Mouse (Mus musculus) brain, adult 2 months (tissue): ENCODE results near the gene Atg10.

ENCODE experiments used
- DNase-seq: peaks from one replicate; pipeline ENCODE4 v3.0.0; 2011; ENCODE audit warnings: low read depth, low spot score

Atg10 gene

GRCm38 (mm10) chr13:91175347-91175746, 48.4 kb downstream of the Atg10 start:
- peak; percentile 90 for DNase-seq

GRCm38 (mm10) chr13:91171766-91172491, 51.8 kb downstream of the Atg10 start:
- peak; percentile 56 for DNase-seq

DNA sequence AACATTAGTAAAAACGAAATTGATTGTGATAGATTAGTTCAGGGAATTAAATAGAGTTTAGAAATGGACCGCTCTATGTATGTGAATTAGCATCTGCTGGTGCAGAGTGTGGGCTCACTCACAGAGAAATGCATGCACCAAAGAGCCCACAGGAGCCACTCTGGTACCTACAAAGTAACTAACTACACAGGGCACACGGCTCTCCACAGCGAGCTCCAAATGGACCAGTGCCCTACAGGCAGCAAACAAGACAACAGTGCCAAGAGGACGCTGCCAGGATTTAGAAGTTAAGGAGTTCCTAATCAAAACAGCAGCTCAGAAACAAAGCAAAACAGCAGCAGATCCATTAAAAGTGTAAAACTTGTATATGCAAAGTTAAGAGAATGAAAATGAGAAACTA, 52.6 kb downstream of the Atg10 start:
- DNase-seq: peak; percentile 24

DNA sequence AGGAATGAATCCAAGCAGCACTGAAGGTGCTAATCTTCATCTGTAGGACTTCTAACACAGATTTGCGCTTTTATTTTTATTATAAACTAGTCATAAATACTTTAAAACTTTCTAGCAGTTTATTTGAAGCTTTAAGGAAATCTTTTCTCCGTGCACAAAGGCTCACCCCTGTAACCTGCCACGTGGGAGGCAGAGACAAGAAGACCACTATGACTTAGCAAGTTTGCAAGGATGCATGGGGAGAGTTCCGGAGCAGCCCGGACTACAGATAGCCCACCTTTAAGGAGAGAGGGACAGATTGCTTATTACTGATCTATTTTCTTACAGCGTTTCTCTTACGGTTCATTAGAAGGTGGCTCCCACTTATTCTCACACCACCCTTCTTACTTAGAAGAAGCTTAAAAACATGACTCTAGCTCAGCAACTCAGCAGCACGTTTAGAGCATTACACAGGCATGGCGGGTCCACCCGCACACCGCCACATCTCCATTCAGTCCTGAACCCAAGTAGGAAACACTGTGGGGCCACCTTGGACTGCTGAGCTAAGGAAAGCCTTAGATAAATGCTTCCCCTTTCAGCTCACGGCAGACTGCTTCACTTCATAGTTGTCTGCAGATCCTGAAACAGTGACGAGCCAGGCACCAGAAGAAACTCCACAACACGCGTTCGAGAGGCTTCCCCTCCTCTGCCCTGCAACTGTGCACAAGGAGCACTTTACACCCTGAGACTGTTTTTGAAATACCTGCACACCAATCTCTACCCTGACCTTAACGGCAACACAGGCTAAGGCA, 54.0 kb downstream of the Atg10 start:
- no peak for DNase-seq

DNA sequence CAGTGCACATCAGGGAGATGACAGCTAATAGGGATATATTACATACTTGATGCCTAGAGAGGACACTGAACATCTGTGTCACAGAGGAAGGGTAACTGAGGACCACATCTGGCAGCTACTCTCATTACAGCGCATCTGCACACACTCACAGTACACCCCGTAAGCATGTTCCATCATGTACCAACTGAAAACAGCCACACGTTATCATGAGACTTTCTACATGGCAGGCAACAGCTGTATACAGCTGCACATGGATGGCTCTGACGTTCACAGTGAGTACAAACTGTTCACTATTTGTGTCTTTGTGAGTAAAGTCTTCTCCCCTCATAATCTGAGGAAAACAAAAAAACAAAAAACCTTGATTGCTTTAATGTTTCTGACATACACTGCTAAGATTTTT, 55.3 kb downstream of the Atg10 start:
- no peak for DNase-seq

DNA sequence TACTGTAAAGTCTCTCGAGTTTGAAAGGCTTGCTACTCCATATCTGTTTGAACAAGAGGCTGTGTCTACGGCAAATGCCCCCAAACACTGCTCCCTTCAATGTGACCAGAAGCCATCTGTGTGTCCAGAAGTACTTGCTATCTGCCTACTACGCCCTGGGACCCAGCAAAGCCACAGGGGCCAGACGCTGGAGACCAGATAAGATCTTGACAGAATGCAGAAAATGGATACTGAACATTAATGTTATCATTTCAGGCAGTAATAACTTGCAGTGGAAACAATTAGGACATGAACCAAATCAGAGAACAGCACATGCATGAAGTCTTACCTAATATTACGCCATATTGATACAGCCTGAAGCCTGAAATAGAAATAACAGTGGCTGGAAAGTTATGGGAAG, 56.2 kb downstream of the Atg10 start:
- no peak for DNase-seq

- no peak for DNase-seq
These were observed 57.5 kb downstream of the Atg10 start for GRCm38 (mm10) chr13:91166286-91166685.

DNA sequence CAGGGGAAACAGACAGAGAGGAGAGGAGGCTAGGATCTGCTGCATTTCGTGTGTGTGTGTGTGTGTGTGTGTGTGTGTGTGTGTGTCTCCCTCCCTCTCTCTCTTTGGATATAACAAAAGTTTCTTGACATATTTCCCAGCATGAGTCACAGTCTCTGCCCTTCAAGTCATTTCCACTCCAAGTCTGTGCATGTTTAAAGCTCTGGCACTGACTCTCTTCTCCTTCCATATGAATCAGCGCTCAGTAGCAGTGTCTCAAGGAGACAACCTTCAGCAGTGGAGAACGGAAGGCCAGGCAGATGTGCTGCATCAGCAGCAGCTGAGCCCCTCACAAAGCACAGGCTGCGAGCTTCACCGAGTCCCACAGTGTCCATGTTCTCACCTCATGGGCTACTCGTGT, 58.6 kb downstream of the Atg10 start:
- peak; percentile 88 for DNase-seq

- no peak for DNase-seq
These were observed 60.5 kb downstream of the Atg10 start for GRCm38 (mm10) chr13:91163292-91163691.

GRCm38 (mm10) chr13:91162452-91162851, 61.3 kb downstream of the Atg10 start:
- peak; percentile 33 for DNase-seq

DNA sequence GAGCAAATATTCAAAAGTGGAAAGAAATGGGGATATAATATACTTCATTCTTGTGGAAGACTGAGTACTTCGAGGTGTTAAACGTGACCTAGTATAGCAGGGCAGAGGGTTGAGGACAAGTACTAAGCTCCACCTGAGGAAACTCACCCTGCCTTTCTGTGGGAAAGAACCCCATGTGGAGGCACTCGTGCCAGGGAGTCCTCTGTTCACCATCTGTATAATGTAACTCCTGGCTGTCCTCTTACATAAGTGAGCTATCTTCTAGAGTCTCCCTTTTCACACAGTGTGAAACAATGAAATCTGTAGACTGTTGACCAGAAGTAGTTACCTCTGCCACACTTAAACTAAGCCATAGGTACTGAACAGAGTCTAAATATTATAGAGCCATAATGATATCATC, 63.2 kb downstream of the Atg10 start:
- no peak for DNase-seq

- no peak for DNase-seq
These were observed 63.9 kb downstream of the Atg10 start for GRCm38 (mm10) chr13:91159881-91160280.

GRCm38 (mm10) chr13:91157941-91158340, 65.8 kb downstream of the Atg10 start:
- no peak for DNase-seq

DNA sequence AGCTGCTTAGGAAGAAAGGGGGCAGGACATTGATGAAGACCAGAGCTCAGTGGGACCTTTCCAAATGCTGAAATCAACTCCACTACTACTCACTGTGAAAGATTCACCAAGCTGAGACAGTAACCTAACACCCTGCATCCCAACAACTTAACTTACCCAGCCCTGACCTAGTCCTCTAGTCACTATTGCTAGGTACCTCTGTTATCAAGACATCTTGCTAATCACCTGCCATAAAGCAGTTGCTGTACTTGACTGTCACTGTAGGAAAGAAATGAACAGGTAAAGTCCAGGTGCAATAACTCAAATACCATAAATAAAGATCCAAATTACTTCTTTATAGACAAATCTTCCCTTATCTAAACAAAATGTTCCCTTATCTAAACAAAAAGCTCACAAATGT, 66.3 kb downstream of the Atg10 start:
- no peak for DNase-seq

- no peak for DNase-seq
These were observed 66.8 kb downstream of the Atg10 start for GRCm38 (mm10) chr13:91156949-91157348.

DNA sequence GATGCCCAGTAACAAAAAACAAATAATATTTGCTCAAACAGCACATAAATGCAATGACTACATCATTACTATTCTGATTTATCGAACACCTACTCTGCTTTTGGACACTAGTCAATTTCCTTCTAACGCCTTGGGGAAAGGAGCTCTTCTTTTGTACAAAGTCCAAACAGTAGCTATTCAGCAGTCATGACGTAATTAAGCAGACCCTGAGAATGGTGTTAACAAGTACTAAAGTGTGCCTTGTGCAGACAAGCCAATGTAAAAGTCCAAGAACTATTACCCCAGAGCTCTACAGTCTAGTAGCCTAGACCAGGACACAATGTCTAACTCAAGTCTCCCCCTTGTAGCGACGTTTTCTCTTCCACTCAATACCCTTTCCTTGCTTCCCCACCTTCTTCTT, 67.5 kb downstream of the Atg10 start:
- no peak for DNase-seq

GRCm38 (mm10) chr13:91155429-91156207, 68.2 kb downstream of the Atg10 start:
- DNase-seq: no peak

DNA sequence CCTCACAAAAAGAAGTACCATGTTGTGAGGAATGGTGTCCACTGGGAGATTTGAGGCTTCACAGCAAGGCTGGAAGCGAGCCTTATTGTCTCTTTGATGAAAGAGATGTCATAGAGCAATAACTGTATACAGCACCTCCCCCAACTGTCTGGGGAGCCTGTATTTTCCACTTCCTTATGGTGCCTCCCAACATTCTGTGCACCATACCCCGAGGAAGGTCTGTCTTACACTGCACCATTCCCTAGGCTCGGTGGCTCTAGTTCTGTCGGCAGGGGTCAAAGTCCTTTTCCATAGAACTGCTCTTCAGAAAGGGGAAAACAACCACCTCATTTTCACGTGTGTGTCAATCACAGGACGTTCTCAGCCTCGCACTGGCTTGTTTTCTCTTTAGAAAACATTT, 69.1 kb downstream of the Atg10 start:
- no peak for DNase-seq

DNA sequence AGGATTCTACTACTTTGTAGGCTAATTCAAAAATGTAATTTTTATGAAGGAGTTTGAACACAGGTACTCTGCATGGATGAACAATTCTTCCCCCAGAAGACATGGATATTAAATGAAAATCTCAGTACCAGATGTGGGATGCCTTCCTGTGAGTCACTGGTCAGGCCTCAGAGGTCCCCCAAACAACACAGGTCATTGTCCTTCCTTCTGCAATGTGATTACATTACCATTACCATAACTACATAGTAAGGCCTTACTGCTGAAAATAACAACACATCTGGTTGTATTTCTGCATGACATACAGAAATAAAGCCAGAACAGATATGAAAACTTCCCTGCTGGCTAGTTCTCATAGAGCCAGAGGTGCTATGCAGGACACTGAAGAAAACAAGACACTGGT, 87.4 kb downstream of the Atg10 start:
- no peak for DNase-seq

- DNase-seq: no peak
These were observed 90.4 kb downstream of the Atg10 start for GRCm38 (mm10) chr13:91133334-91133890.

DNA sequence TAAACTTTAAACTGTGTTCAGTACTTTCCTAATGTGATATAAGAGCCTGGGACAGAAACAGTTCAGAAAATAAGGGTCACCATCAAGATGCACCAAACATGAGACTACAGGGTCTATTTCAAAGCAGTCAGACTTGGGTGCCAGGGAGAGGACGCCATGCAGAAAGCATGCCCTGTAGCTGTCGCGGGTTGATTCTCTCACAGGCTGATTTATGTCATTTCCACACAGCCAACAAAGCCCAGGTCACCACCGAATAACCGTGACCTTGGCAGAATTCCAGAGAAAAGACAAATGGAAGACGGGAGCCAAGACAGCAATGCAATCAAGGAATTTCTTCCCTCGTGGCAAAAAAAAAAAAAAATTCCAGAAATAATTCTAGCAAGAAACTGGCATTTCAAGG, 94.7 kb downstream of the Atg10 start:
- peak; percentile 36 for DNase-seq

DNA sequence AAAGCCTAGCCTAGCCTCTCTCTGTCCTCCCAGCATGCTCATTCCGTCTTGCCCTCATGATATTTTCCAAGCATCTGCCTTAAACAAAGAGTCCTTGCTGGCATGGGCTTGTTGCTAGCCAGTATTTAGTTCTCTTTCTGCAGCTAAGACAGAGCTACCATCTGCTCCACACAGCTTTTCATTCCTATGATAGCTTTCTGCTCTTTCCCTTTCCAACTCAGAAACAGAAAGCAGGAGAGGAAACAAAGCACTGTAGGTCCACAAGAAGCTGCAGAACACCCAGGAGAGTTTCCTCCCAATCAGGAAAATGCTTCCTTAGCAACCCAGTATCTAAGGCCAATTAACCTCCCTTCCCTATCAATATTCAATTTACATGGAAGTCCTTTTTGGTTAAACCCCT, 95.2 kb downstream of the Atg10 start:
- DNase-seq: peak; percentile 88
